Mouse (Mus musculus): ENCODE data around the gene Ripply1. TPM values are rescaled to one million over a fixed set of nuclear protein-coding genes. Genes with fewer than 3 reads are reported as not detected.

Gene Ripply1
- not detected in 2 replicates for polyA plus RNA-seq (2015; fragmentation: Nextera tagmentation; extraction: Ambion mirVana)

GRCm38 (mm10) chrX:139782278-139783044 lies at the start of gene Ripply1:
TSS of gene Ripply1 (minus strand) at chrX:139782353.
- Histone ChIP-seq H3K9me3 (ENCODE audit: control insufficient read depth, low read length) (no peaks in the 10 kb centered on the region), H3K4me2 (ENCODE audit: low read depth, low read length) (no peak within 1 kb of the TSS), H3K4me3 (ENCODE audit: low read length) (no peak within 1 kb of the TSS), H3K4me1 (ENCODE audit: control insufficient read depth, insufficient read depth, low read length) (no peaks in the 10 kb centered on the region), H3K27me3 (replicated peaks; ENCODE audit: control insufficient read depth, insufficient read depth, low read length) (0 out of 2 replicates have a peak, but pooled peaks cover 3% of the 10 kb centered on the region), H3K9ac (ENCODE audit: low read depth, low read length) (no peak within 1 kb of the TSS), H3K27ac (ENCODE audit: low read length) (no peak within 1 kb of the TSS), H3K36me3 (ENCODE audit: control insufficient read depth, insufficient read depth, low read length) (no peaks in the 10 kb centered on the region)
- WGBS = 61% methylated on average over 6 of the region's 6 CpGs
- no peak for ATAC-seq

- WGBS = 88% methylated on average over 6 of the region's 6 CpGs
- no peak overlapping the region for H3K4me2 ChIP-seq (ENCODE audit: low read depth, low read length)
Measured at GRCm38 (mm10) chrX:139828363-139829092, 46.4 kb upstream of the Ripply1 start.

GRCm38 (mm10) chrX:139826926-139827325 lies 44.8 kb upstream of the Ripply1 start:
- H3K27me3 ChIP-seq (replicated peaks; ENCODE audit: control insufficient read depth, insufficient read depth, low read length) = peaks cover 9% of the 10 kb centered on the region; the same call in 1 of the 2 replicates
- no peaks in the 10 kb centered on the region for H3K36me3 ChIP-seq (ENCODE audit: control insufficient read depth, insufficient read depth, low read length)
- H3K27ac ChIP-seq (ENCODE audit: low read length) = no peak overlapping the region
- no peak overlapping the region for H3K9ac ChIP-seq (ENCODE audit: low read depth, low read length)
- no peak overlapping the region for H3K4me2 ChIP-seq (ENCODE audit: low read depth, low read length)
- no peak overlapping the region for H3K4me3 ChIP-seq (ENCODE audit: low read length)
- no peaks in the 10 kb centered on the region for H3K4me1 ChIP-seq (ENCODE audit: control insufficient read depth, insufficient read depth, low read length)
- H3K9me3 ChIP-seq (ENCODE audit: control insufficient read depth, low read length) = no peaks in the 10 kb centered on the region
- ATAC-seq = no peak
- 85% methylated on average over 4 of the region's 4 CpGs for WGBS

More at GRCm38 (mm10) chrX:139828363-139829092, 46.4 kb upstream of the Ripply1 start:
- Histone ChIP-seq H3K36me3 (ENCODE audit: control insufficient read depth, insufficient read depth, low read length) (no peaks in the 10 kb centered on the region), H3K27me3 (replicated peaks; ENCODE audit: control insufficient read depth, insufficient read depth, low read length) (peaks cover 5% of the 10 kb centered on the region; the same call in 1 of the 2 replicates), H3K9me3 (ENCODE audit: control insufficient read depth, low read length) (no peaks in the 10 kb centered on the region), H3K27ac (ENCODE audit: low read length) (no peak overlapping the region), H3K4me1 (ENCODE audit: control insufficient read depth, insufficient read depth, low read length) (no peaks in the 10 kb centered on the region), H3K9ac (ENCODE audit: low read depth, low read length) (no peak overlapping the region), H3K4me3 (ENCODE audit: low read length) (no peak overlapping the region)
- no peak for ATAC-seq

GRCm38 (mm10) chrX:139825402-139825801 lies 43.2 kb upstream of the Ripply1 start:
- 81% methylated on average over 1 of the region's 1 CpGs for WGBS
- H3K4me1 ChIP-seq (ENCODE audit: control insufficient read depth, insufficient read depth, low read length) = no peaks in the 10 kb centered on the region
- H3K36me3 ChIP-seq (ENCODE audit: control insufficient read depth, insufficient read depth, low read length) = no peaks in the 10 kb centered on the region
- H3K27ac ChIP-seq (ENCODE audit: low read length) = no peak overlapping the region
- no peaks in the 10 kb centered on the region for H3K9me3 ChIP-seq (ENCODE audit: control insufficient read depth, low read length)
- no peak overlapping the region for H3K4me2 ChIP-seq (ENCODE audit: low read depth, low read length)
- peaks cover 9% of the 10 kb centered on the region; the same call in 1 of the 2 replicates for H3K27me3 ChIP-seq (replicated peaks; ENCODE audit: control insufficient read depth, insufficient read depth, low read length)
- no peak overlapping the region for H3K9ac ChIP-seq (ENCODE audit: low read depth, low read length)
- no peak for ATAC-seq
- H3K4me3 ChIP-seq (ENCODE audit: low read length) = no peak overlapping the region

- no peak for ATAC-seq
- no peak overlapping the region for H3K4me3 ChIP-seq (ENCODE audit: low read length)
- 67% methylated on average over 5 of the region's 5 CpGs for WGBS
- H3K4me1 ChIP-seq (ENCODE audit: control insufficient read depth, insufficient read depth, low read length) = no peaks in the 10 kb centered on the region
- no peak overlapping the region for H3K4me2 ChIP-seq (ENCODE audit: low read depth, low read length)
- H3K27me3 ChIP-seq (replicated peaks; ENCODE audit: control insufficient read depth, insufficient read depth, low read length) = no peaks in the 10 kb centered on the region
- no peak overlapping the region for H3K27ac ChIP-seq (ENCODE audit: low read length)
- no peaks in the 10 kb centered on the region for H3K9me3 ChIP-seq (ENCODE audit: control insufficient read depth, low read length)
- no peaks in the 10 kb centered on the region for H3K36me3 ChIP-seq (ENCODE audit: control insufficient read depth, insufficient read depth, low read length)
- no peak overlapping the region for H3K9ac ChIP-seq (ENCODE audit: low read depth, low read length)
Measured at GRCm38 (mm10) chrX:139815201-139815600, 33.0 kb upstream of the Ripply1 start.

GRCm38 (mm10) chrX:139814018-139814635 lies 32.0 kb upstream of the Ripply1 start:
- 63% methylated on average over 8 of the region's 8 CpGs for WGBS
- Histone ChIP-seq H3K4me1 (ENCODE audit: control insufficient read depth, insufficient read depth, low read length) (no peaks in the 10 kb centered on the region), H3K4me2 (ENCODE audit: low read depth, low read length) (peak overlapping the region; percentile 16), H3K9ac (ENCODE audit: low read depth, low read length) (no peak overlapping the region), H3K9me3 (ENCODE audit: control insufficient read depth, low read length) (no peaks in the 10 kb centered on the region), H3K36me3 (ENCODE audit: control insufficient read depth, insufficient read depth, low read length) (no peaks in the 10 kb centered on the region), H3K27ac (ENCODE audit: low read length) (peak overlapping the region; percentile 70), H3K27me3 (replicated peaks; ENCODE audit: control insufficient read depth, insufficient read depth, low read length) (no peaks in the 10 kb centered on the region), H3K4me3 (ENCODE audit: low read length) (no peak overlapping the region)
- ATAC-seq = peak; percentile 79

GRCm38 (mm10) chrX:139813299-139814002 lies 31.3 kb upstream of the Ripply1 start:
- peak overlapping the region; percentile 70 for H3K27ac ChIP-seq (ENCODE audit: low read length)
- H3K4me2 ChIP-seq (ENCODE audit: low read depth, low read length) = peak overlapping the region; percentile 16
- H3K27me3 ChIP-seq (replicated peaks; ENCODE audit: control insufficient read depth, insufficient read depth, low read length) = no peaks in the 10 kb centered on the region
- no peaks in the 10 kb centered on the region for H3K36me3 ChIP-seq (ENCODE audit: control insufficient read depth, insufficient read depth, low read length)
- no peak overlapping the region for H3K4me3 ChIP-seq (ENCODE audit: low read length)
- WGBS = 67% methylated on average over 9 of the region's 9 CpGs
- no peak for ATAC-seq
- peak overlapping the region; percentile 29; the same call in 1 of the 2 replicates for H3K9ac ChIP-seq (ENCODE audit: low read depth, low read length)
- no peaks in the 10 kb centered on the region for H3K9me3 ChIP-seq (ENCODE audit: control insufficient read depth, low read length)
- no peaks in the 10 kb centered on the region for H3K4me1 ChIP-seq (ENCODE audit: control insufficient read depth, insufficient read depth, low read length)

- H3K27me3 ChIP-seq (replicated peaks; ENCODE audit: control insufficient read depth, insufficient read depth, low read length) = no peaks in the 10 kb centered on the region
Measured at GRCm38 (mm10) chrX:139812636-139813298, 30.6 kb upstream of the Ripply1 start.

More at GRCm38 (mm10) chrX:139812636-139813298, 30.6 kb upstream of the Ripply1 start:
- Histone ChIP-seq H3K9me3 (ENCODE audit: control insufficient read depth, low read length) (no peaks in the 10 kb centered on the region), H3K4me1 (ENCODE audit: control insufficient read depth, insufficient read depth, low read length) (no peaks in the 10 kb centered on the region), H3K9ac (ENCODE audit: low read depth, low read length) (no peak overlapping the region), H3K27ac (ENCODE audit: low read length) (peak overlapping the region; percentile 70), H3K4me3 (ENCODE audit: low read length) (no peak overlapping the region), H3K36me3 (ENCODE audit: control insufficient read depth, insufficient read depth, low read length) (no peaks in the 10 kb centered on the region), H3K4me2 (ENCODE audit: low read depth, low read length) (0 out of 2 replicates have a peak overlapping the region, but pooled peaks have one; percentile 25)
- peak; percentile 78 for ATAC-seq
- 53% methylated on average over 3 of the region's 3 CpGs for WGBS
